Mouse (Mus musculus): ENCODE results near the gene Cd247.

The Cd247 gene

DNA sequence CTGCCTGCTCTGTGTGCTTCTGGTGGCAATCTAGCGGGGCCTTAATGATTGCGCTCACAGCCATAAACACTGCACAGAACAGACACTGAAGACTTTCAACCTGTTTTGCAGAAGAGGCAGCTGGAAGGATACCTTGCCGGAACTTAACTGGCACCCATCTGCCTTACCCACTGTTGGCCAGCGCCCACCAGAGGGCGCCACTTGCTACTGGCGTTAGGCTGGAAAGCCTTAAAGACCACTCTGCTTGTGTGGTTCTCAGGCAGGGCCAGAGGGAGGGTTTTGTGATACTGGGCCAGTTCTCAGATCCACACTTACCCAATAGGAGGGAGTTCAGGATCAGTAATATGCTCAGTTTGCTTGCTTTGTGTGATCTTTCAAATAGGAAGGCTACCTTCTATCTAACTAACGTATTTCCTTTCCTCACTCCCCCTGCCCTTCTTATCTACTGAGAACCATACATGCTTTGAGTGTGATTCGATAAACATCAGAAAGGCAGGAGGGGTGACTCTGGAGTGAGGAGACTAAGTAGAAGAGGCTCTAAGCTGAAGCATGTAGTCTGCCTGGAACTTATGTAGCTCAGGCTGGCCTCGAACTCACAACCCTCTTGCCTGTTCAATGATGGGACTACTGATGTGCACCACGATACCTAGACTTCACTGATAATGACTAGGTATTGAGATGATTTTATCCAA is 65.4 kb downstream of the Cd247 start:
- DNase-seq (ENCODE audit: low spot score): no peak

DNA sequence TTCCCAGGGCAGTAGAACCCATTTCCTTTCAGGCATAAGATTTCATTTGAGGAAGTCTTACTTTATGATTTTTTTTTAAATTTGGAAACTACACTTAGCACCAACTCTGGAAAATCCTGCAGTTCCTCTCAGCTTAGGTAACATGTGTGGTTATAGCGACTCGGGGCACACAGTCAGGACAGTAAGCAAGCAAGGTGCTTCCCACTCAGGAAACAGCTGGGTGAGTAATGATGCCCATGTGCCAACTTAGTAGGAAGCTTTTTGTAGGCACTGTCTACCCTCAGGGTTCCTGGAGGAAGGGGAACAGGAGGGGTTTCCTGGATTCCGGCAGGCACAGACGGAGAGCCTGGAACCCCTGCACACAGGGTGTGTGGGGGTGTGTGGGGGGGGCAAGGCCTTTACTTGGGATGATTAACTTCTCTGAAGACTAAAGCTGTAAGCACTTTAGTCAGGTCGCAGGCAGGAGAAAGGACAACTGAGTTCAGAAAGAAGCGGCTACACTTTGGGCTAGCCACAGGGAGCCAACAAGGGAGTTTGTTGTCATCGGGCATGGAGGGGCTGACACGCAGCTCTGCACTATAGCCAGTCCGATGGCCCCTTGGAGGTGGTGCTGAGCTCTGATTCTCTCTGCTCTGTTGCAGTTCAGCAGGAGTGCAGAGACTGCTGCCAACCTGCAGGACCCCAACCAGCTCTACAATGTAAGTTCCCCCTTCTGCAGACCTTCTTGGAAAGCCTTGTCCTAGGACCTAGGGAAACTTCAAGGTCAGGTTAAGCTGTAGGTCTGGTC is 67.5 kb downstream of the Cd247 start:
- DNase-seq (ENCODE audit: low spot score): no peak

DNA sequence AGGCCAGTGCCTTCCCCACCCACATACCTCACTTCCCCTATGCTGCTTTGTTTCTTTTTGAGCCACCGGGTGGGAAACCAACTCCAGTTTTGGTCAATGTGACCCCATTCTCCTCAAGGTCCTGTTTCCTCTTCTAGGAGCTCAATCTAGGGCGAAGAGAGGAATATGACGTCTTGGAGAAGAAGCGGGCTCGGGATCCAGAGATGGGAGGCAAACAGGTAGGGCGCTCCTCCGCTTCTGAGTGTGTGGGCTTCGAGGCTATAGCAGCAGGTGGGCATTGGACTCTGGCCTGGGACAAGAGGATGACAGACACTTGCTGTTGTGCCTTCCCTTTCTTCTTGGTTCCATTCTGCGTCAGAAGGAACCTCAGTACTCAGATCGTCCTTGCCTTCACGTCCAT is 68.8 kb downstream of the Cd247 start:
- DNase-seq (ENCODE audit: low spot score): no peak

DNA sequence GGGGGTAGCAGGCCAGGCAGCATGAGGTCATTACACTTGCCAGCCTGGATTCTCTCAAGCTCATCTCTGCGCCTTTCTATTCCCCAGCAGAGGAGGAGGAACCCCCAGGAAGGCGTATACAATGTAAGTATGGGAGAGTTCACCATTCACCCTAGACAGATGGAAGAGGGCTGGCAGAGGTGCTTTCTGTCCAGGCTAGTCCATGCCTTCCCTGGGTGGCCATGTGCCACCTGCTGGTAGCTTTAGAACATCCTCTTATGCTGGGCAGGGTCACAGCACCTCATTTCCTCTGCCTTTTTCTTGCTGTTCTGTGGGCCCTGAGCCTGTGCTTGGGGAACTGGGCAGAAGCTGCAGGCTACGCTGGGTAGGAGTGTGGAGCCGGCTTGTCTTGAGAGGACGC is 69.9 kb downstream of the Cd247 start:
- DNase-seq (ENCODE audit: low spot score): no peak

DNA sequence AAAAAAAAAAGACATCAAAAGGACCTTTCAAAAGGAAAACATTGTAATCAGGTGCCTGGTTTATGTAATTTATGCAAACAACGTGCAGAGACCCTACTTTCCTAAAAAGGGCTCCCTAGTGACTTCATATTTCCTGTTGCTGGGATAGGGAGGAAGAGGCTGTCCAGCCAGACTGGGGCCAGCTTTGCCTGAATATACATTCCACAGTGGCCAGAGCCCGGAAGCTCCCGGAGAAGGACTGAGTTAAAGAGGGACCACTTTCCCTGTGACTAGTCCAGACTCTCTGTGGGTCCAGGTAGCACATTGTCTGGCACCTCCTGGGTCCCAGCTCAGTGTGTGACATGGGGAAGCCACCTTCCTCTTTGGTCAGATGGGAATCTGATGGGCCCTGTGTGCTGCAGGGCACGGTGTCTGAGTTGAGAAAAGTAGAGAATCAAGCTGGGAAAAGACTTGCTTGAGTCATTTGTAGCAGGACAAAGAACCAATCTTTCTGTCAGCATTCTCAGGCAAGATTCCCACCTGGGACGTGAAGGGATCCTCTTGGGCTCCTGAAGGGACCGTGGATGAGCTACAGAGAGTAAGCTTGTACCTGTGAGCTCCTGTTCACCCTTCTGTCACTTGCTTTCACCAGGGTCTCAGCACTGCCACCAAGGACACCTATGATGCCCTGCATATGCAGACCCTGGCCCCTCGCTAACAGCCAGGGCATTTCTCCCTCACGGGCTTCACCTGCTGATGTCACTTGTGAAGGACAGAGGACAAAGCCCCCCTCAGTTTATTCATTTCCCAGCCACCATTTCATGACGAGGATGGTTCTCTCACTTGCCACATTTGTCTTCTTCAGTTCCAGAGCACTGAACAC is 72.1 kb downstream of the Cd247 start:
- no peak for DNase-seq (ENCODE audit: low spot score)

DNA sequence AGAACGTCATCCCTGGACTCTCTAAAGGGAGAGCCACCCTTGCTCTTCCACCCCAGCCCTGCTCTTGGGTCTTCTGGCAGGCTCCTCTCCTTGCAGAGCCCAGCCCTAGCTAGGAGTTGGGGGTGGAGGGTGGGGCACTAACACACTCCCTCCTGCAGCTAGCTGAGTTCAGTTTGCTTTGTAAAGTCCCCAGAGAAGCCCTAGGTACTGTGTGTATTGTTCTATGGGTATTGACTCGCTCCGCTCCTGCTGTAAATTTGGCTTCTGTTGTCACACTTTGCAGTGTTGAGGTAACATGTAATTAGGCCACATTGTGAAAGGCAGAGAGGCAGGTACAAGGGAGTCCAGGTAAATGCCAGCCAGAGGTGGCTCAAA is 72.7 kb downstream of the Cd247 start:
- DNase-seq (ENCODE audit: low spot score): no peak

DNA sequence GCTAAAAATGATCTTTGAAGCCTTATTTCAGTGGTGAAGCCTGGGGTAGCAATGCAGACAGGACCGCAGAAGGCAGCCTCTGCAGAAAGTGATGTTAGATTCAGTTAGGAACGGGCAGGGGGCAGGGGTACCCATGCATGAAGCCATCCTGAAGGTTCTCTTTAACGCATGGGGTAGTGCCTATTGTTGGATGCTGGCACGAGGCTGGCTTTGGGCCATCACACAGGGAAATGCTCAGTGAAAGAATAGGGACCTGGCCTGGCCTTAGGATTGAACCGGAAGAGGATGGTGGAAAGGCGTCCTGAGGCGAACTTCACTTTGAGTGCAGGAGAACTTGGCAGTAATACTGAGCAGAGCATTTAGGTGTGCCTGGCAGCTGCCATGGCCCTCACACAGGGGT is 73.6 kb downstream of the Cd247 start:
- DNase-seq (ENCODE audit: low spot score): no peak

DNA sequence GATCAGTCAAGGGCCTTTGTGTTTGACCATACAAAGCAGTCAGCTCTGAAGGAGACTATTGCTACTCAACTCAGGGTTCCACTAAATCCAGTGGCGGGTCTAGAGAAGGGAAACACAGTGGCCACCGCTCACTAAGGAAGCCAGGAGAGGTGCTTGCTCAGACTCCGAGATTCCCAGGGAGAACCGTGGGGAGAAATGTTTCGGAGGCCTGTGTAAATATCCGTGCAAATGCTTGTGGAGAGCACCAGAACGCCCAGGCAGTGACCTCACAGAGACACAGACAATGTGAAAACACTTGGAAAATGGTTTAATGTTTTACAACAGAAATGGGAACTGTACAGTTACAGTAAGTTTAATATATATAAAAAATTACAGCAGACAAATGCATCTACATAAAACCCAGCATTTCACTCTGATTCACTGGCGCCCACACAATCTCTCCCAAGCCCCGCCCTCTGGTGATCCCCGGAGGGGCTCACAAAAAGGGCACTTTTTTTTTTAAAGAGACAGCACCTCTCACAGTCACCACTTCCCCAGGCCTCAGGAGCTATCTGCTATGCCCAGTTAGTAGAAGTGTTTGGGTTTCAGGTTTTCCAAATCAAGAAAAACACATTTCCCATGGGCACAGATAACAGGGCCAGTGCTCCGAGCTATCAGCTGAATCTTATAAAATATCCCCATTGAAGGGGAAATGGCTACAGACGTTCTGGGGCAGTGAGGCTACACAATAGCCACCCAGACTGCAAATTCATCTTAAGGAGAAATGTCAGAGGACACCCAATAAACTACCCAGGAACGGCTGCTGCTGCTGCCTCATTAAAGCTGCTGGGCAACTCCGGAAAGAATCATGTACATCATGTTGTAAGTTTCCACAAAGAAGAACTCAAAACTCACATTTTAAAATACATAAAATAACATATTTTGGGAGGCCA is 76.6 kb downstream of the Cd247 start:
- DNase-seq (ENCODE audit: low spot score): no peak

DNA sequence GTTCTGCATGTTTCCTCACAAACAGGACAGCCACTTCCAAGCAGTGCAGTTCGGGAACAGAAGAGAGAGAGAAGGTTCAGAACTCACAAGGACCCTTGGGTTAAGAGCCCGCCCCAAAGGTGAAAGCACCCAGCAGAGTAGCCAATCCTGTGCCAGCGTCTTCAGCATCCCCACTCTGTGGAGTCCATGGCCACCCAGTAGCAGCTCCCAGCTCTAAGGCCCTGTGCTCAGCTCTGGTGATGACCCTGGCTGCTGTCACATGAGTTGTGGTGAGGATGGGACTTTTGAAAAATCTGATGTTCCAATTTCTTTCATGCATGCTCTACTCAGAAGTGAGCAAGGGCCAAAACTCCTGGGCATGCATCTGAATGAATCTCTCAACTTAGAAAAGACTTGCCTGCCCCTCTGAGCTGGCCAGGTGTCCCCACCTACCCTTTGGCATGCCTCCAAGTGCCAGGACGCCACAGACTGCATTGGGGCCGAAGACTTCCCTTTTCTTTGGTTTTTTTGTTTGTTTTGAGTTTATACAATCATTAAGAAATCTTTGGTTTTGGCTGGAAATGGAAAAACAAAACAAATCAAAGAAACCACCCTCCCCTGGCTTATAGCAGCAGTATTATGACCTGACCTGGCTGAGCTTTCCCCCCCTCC is 78.3 kb downstream of the Cd247 start:
- no peak for DNase-seq (ENCODE audit: low spot score)

DNA sequence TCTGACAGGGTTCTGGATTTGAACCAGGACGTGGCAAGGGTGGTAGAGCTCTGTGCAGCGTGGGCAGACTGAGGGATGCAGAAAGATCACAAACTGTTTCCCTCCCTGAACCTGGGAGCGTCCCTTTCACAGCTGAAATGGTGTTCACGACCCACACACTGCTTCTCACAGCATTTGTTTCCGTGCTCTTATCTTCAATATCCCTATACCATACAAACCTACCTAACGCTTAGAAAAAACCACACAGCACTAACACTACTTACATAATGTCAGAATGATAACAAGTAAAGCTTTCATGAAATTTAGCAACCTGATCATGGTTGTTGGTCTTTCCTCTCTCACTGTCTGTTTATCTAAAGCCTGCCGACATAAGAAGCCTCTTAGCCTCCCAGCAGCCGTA is 80.2 kb downstream of the Cd247 start:
- DNase-seq (ENCODE audit: low spot score): no peak

DNA sequence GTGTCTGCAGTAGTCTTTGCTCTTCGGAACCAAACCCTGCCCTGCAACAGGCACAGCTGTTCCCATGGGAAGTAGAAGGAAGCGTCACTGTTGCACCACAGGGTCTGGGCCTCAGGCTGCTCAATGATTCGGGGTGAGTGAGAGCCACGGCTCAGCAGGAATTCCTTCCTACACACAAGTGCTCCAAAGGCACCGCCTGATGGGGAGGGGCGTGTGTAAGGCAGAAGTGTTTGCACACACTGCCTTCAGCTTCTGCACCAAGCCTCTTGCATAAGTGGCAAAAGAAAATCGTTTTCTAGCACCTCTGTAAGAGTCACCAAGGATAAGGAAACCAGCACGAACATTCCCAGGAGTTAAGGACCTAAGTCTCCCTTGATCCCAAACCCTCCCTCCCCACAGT is 86.2 kb downstream of the Cd247 start:
- DNase-seq (ENCODE audit: low spot score): no peak

DNA sequence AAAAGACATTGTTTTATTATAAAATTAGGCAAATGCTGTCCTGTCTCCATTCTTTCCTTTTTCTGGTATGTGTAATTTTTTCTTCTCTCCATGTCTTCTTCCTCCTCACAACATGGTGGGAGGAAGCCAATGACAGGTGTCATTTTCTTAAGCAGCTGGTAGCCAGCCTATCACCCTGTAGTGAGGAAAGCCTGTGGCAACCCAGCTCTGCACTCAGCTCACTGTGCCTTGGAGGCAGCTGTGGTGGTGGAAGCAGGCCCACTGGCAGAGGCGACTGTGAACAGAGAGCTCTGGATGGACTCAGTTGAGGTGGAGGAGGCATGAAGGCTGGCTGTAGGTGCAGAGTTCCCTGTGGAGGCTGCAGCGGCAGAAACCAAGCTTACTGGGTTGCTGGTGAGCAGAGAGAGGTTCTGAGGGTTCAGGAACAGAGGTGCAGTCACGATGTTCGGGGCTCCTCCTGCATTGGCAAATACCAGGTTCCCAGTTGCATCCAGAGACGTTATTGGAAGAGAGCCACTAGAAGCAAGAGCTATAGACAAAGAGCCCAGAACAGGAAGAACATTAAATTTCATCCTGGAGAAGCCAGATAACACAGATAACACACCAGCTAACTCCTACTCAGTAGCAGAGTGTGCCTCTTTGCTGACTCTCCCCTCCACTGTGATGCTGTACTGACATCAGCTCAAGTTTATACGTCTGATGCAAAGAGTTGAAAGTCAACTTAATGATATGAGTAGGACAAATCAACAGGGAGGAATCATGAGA is 87.2 kb downstream of the Cd247 start:
- DNase-seq (ENCODE audit: low spot score): no peak

DNA sequence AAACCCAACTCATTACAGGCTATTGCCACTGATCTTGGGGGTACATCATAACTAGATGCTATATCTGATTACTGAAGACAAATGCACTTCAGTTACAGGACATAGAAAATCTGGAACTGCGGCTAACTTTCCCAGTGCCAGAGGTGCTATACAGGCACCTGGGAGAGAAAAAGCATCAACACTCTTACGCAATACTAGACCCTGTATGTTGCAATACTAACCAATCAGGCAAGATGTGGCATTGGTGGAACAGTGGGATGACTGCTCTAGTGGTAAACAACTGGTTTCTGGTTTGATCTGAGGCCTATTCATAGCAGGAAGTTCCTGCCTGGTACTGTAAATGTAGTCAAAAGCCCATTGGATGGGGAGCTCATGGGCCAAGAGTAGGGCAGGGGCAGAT is 90.3 kb downstream of the Cd247 start:
- no peak for DNase-seq (ENCODE audit: low spot score)

DNA sequence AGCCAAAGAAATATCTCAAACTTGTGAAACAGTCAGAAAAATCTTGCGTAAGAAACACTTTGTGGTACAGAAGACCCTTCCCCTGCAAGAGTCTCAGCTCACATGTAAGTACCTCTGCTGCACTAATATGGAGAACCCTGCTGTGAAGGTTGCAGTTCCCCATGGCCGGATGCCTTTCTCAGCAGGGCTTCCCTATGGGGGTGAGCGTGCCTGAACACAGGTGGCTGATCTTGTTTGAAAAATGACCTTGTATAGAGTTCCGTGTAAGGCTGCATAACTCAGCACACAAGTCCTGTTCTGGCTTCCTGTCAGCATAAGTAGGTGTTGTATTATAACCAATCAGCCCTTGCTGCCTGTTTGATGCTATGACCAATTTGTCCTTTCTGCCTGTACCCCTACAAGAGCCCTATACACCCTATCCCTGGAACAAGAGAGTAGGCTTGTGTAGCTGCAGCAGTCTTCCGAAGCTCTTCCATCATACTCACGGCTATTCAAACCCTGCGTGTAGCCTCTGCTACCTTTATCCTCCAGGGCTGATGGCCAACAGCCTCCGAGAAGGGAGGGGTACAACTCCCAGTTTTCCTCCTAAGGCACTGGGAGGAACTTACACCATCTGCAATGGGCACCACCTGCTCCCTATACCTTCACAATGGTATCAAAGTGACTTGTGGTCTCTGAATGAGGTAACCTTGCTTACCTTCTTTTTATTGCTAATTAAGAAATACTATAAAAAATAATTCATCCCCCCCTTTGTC is 93.8 kb downstream of the Cd247 start:
- DNase-seq (ENCODE audit: low spot score): no peak

DNA sequence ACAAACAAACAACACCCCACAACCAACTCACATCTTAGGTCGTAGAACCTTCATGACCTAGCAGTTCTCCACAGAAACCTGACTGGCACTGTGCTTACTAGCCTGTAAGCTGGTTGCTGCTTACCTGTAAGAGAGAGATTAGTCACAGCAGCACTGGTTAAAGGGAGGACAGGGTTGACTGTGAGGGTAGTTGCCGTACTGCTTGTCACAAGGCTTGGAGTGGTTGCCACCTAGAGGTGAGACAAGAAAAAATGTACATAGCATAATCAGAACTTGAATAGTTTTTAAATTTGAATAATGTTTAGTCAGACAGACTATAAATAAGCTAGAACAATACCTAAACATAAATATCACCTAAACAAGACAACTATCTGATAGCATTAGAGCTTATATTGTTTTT is 103.2 kb downstream of the Cd247 start:
- no peak for DNase-seq (ENCODE audit: low spot score)

DNA sequence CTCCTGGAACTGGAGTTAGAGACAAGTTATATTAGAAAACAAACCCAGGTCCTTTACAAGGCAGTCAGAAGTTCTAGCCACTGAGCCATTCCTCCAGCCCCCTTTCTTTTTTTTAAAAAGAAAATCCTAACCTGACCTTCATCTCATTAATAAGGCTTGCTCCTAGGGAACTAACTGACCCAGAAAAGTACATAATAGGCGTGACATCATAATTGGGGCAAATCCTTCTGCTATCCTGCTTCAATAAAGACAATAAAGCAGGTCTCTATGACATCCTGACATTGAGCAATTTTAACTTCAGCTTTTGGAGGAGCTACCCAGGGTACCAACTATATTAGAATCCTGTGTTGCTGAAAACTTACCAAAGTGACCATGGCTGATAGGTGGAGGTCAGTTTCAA is 115.1 kb downstream of the Cd247 start:
- DNase-seq (ENCODE audit: low spot score): no peak

DNA sequence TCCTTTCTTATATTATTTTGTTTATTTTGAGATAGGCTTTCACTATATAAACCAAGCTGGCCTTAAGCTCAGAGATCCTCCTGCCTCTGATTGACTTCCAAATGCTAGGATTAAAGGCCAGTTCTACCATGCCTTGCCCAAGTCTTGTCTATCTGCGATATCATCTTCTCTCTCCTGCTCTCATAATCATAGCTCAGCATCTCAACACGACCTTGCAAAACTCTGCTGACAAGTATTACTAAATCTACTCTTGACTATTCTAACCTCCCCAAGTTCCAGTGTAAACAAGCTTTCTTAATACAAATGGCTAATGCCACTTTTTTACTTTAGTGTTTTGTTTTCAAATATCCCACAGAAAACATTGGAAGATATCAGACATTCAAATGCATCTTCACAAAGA is 119.7 kb downstream of the Cd247 start:
- no peak for DNase-seq (ENCODE audit: low spot score)

DNA sequence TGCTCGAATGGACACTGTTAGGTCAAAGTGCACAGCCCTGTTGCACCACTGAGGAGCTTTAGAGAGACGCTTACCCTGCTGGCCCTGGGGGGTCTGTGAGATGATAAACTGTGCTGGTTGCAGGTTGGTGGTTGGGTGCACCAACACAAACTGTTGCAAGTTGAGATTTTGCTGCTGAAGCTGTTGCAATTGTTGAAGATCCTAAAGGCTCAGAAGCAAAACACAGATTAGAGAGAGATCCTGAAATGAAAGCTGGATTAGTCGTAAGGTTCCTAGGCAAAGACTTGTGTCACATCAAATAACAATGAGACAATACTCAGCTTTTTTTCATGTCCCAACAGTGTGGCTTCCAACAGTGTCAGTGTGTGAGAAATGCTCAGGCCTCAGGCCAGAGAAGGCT is 120.3 kb downstream of the Cd247 start:
- no peak for DNase-seq (ENCODE audit: low spot score)

DNA sequence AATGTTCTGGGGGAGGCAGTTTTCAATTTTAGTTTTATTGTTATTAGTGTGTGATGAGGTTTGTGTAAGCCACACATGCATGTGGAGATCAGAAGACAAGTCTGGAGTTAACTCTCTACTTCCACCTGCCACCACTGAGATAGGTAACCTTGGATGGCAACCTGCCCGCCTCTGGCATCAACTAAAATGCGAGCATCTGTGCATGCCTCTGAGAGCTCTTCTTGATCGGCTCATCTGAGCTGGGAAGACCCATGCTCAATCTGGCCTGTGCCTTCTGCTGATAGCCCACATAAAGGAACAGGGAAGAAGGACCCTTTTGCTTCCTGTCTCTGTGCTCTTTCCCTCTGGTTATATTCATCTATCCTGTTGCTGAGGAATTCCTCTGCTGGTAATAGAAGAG is 121.0 kb downstream of the Cd247 start:
- DNase-seq (ENCODE audit: low spot score): no peak

Data from ovary, adult 18-20 months (tissue).